ENCODE assay signal across 8 mouse cellular contexts in the genomic region with DNA sequence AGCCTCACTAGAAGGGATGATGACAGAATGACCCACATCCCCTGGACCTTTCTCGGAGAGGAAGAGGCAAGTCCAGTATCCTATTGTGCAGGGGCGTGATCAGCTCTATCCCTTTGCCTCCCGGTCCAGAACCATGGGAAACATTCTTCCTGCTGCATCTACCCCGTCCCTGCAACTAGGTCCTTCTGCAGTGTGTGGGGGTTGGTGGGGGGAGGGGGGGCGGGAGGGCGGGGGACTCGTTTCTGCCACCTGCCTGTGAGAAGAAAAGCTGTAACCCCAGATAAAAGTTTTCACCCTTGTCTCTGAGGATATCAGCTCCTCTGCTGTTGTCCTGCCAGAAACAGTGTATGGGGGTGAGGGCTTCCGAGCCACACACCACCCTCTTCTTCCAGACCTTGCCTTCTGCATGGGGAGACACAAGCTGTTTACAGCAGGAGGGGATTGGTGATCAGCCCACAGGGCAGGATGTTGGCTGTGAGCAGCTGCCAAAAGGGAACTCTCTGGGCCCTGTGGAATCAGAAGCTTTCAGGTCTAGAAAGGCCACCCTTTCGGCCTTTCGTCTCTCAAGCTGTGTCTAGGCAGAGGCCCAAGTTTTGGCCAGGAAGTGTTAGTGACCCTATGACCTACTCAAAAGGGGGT. TPM values are rescaled to one million over a fixed set of nuclear protein-coding genes. Genes with fewer than 3 reads are reported as not detected.
A peak's percentile ranks its signal among the peaks of the same experiment; 100 is the strongest.
DNase-seq lines count a peak whose midpoint lies in the region; ATAC-seq and TF ChIP-seq lines count a peak whose summit lies in the region.

No protein-coding gene starts in this region.

- intact Hi-C loops in heart, adult 2 months (cut with DNase I): loop anchor here (5.0 kb wide), 1 partner anchor 57 kb away; no protein-coding TSS in a partner anchor

- no peaks in the 10 kb centered on the region for H3K9me3 ChIP-seq in G1E (replicated peaks)
- no peaks in the 10 kb centered on the region for H3K9me3 ChIP-seq in lung, embryonic 14.5 days (ENCODE audit: low read depth, low read length)
- no peaks in the 10 kb centered on the region for H3K9me3 ChIP-seq in stomach, embryonic 14.5 days (ENCODE audit: control insufficient read depth, low read depth, low read length)

- H3K27ac ChIP-seq in heart, adult 2 months: peak overlapping the region; percentile 97
- peak overlapping the region; percentile 70 for H3K27ac ChIP-seq in lung, embryonic 14.5 days (ENCODE audit: low read depth)
- H3K27ac ChIP-seq in stomach, embryonic 14.5 days (ENCODE audit: low read length): no peak overlapping the region

- H3K36me3 ChIP-seq in G1E (replicated peaks): no peaks in the 10 kb centered on the region
- 0 out of 2 replicates have a peak, but pooled peaks cover 2% of the 10 kb centered on the region for H3K36me3 ChIP-seq in heart, adult 2 months (ENCODE audit: control insufficient read depth, insufficient read depth, low read length)
- no peaks in the 10 kb centered on the region for H3K36me3 ChIP-seq in lung, embryonic 14.5 days (ENCODE audit: insufficient read depth)
- no peaks in the 10 kb centered on the region for H3K36me3 ChIP-seq in stomach, embryonic 14.5 days (ENCODE audit: control insufficient read depth, insufficient read depth, low read length)

- peak overlapping the region; percentile 95 for H3K9ac ChIP-seq in heart, adult 2 months (ENCODE audit: low read depth, low read length)
- no peak overlapping the region for H3K9ac ChIP-seq in lung, embryonic 14.5 days
- no peak overlapping the region for H3K9ac ChIP-seq in stomach, embryonic 14.5 days (replicated peaks; ENCODE audit: low read depth, low read length)

- H3K4me2 ChIP-seq in lung, embryonic 14.5 days: peak overlapping the region; percentile 93
- H3K4me2 ChIP-seq in stomach, embryonic 14.5 days (replicated peaks; ENCODE audit: low read depth, low read length): peak overlapping the region; percentile 81

- no peak for TF ChIP-seq EP300 in heart, adult 2 months (IDR thresholded peaks at IDR 0.05; ENCODE audit: insufficient read depth, low read depth, low read length)

- whole genome bisulfite sequencing in heart, adult 2 months: 18% methylated on average over 10 of the region's 10 CpGs
- WGBS in lung, embryonic 14.5 days: 11% methylated on average over 10 of the region's 10 CpGs
- 21% methylated on average over 10 of the region's 10 CpGs for WGBS in stomach, embryonic 14.5 days

- TF ChIP-seq POLR2A in heart, adult 2 months (IDR thresholded peaks at IDR 0.05; ENCODE audit: insufficient read depth, low read depth, low read length): peak; percentile 57

- H3K27me3 ChIP-seq in G1E (ENCODE audit: insufficient read depth, low read length): peaks cover 47% of the 10 kb centered on the region
- no peaks in the 10 kb centered on the region for H3K27me3 ChIP-seq in heart, adult 2 months (ENCODE audit: control insufficient read depth, insufficient read depth, low read length)
- H3K27me3 ChIP-seq in lung, embryonic 14.5 days (ENCODE audit: insufficient read depth, low read length): no peaks in the 10 kb centered on the region
- no peaks in the 10 kb centered on the region for H3K27me3 ChIP-seq in stomach, embryonic 14.5 days (ENCODE audit: control insufficient read depth, insufficient read depth, low read length)

- H3K4me3 ChIP-seq in G1E (ENCODE audit: low read depth, low read length): peak overlapping the region; percentile 73
- peak overlapping the region; percentile 96 for H3K4me3 ChIP-seq in heart, adult 2 months
- H3K4me3 ChIP-seq in lung, embryonic 14.5 days (ENCODE audit: low read depth, low read length): peak overlapping the region; percentile 56
- peak overlapping the region; percentile 38 for H3K4me3 ChIP-seq in stomach, embryonic 14.5 days (ENCODE audit: low read depth, low read length)

- no peaks in the 10 kb centered on the region for H3K79me2 ChIP-seq in heart, adult 2 months (replicated peaks; ENCODE audit: control insufficient read depth, insufficient read depth, low read length)

- peaks cover 45% of the 10 kb centered on the region for H3K4me1 ChIP-seq in G1E (ENCODE audit: insufficient read depth, low read depth, low read length)
- peaks cover 28% of the 10 kb centered on the region for H3K4me1 ChIP-seq in heart, adult 2 months (ENCODE audit: control insufficient read depth, insufficient read depth, low read length)
- peaks cover 12% of the 10 kb centered on the region for H3K4me1 ChIP-seq in lung, embryonic 14.5 days (ENCODE audit: insufficient read depth)
- H3K4me1 ChIP-seq in stomach, embryonic 14.5 days (ENCODE audit: control insufficient read depth, insufficient read depth, low read length): peaks cover 7% of the 10 kb centered on the region; the same call in 1 of the 2 replicates

- peak; percentile 45; the same call in 1 of the 2 replicates for ATAC-seq in G1E (ENCODE audit: extremely low read depth, insufficient number of reproducible peaks, low FRiP score, poor library complexity, severe bottlenecking)
- ATAC-seq in lung, embryonic 14.5 days (ENCODE audit: insufficient read depth): peak; percentile 66; the same call in 1 of the 2 replicates
- ATAC-seq in stomach, embryonic 14.5 days (ENCODE audit: insufficient number of reproducible peaks, insufficient read depth, low FRiP score, low read depth): no peak; the same call in 1 of the 2 replicates
- ATAC-seq in activated CD4-positive, CD25-positive, alpha-beta regulatory T cell, adult 4 months: no peak

- peak; percentile 45 for DNase-seq in G1E (ENCODE audit: low spot score)
- peak; percentile 67 to 73 for DNase-seq in cerebellum, adult 18-20 months
- peak; percentile 68 to 72 for DNase-seq in heart, adult 2 months
- DNase-seq in kidney, adult 18-20 months: peak; percentile 42
- peak; percentile 68 for DNase-seq in lung, embryonic 14.5 days
- DNase-seq in adrenal gland, postnatal 25 days: no peak

- no peak for TF ChIP-seq CTCF in G1E (IDR thresholded peaks at IDR 0.05; ENCODE audit: low read depth, low read length)
- TF ChIP-seq CTCF in heart, adult 2 months (IDR thresholded peaks at IDR 0.05): peak; percentile 45
- no peak for TF ChIP-seq CTCF in lung, embryonic 14.5 days (IDR thresholded peaks at IDR 0.05; ENCODE audit: low read depth)

RNA-seq across cellular contexts. Expression of a gene that starts 10.4 kb away (rescaled TPM):
- total RNA-seq in G1E (2014; fragmentation: Nextera tagmentation): 3.1 TPM in 1 of 2 replicates, not detected in the other
- 1.2 and 2.6 TPM in 2 replicates for total RNA-seq in G1E (2017)
- polyA plus RNA-seq in G1E (2012): 0.61 and 0.91 TPM in 2 replicates
- 10 to 100 TPM; 36.7 to 38.6 TPM for total RNA-seq in heart, adult 2 months (2021)
- 39.9 and 54.4 TPM in 2 replicates for polyA plus RNA-seq in heart, adult 2 months (2012; rRNA removed)
- 48.5 TPM in 2 replicates for polyA plus RNA-seq in lung, embryonic 14.5 days (2014; fragmentation: Nextera tagmentation; extraction: Ambion mirVana)
- 15.7 and 15.8 TPM in 2 replicates for polyA plus RNA-seq in stomach, embryonic 14.5 days (2014; fragmentation: Nextera tagmentation; extraction: Ambion mirVana)
- 1 to 10 TPM in 1 of 2 experiments, under 1 TPM in 1; 0.49 to 2.5 TPM for polyA plus RNA-seq in activated CD4-positive, CD25-positive, alpha-beta regulatory T cell, adult 4 months (2017; shearing (Covaris generic))
- total RNA-seq in adrenal gland, postnatal 25 days (2021): 24.3 and 38.6 TPM in 2 replicates

RNA-seq across cellular contexts. Expression of a gene that starts 12.6 kb away (rescaled TPM):
- total RNA-seq in G1E (2014; fragmentation: Nextera tagmentation): not detected in 2 replicates
- 0.05 TPM in 1 of 2 replicates, not detected in the other for total RNA-seq in G1E (2017)
- polyA plus RNA-seq in G1E (2012): not detected in 2 replicates
- total RNA-seq in heart, adult 2 months (2021): not detected
- polyA plus RNA-seq in heart, adult 2 months (2012; rRNA removed): 0.04 TPM in 1 of 2 replicates, not detected in the other
- not detected in 2 replicates for polyA plus RNA-seq in lung, embryonic 14.5 days (2014; fragmentation: Nextera tagmentation; extraction: Ambion mirVana)
- polyA plus RNA-seq in stomach, embryonic 14.5 days (2014; fragmentation: Nextera tagmentation; extraction: Ambion mirVana): not detected in 2 replicates
- not detected for polyA plus RNA-seq in activated CD4-positive, CD25-positive, alpha-beta regulatory T cell, adult 4 months (2017; shearing (Covaris generic))
- not detected in 2 replicates for total RNA-seq in adrenal gland, postnatal 25 days (2021)

RNA-seq across cellular contexts. Expression of a gene that starts 12.9 kb away (rescaled TPM):
- total RNA-seq in G1E (2014; fragmentation: Nextera tagmentation) (14.3 and 15.2 TPM in 2 replicates), G1E (2017) (18.2 and 20.2 TPM in 2 replicates)
- 5.5 and 7.3 TPM in 2 replicates for polyA plus RNA-seq in G1E (2012)
- total RNA-seq in heart, adult 2 months (2021): 10 to 100 TPM; 24.7 to 27.8 TPM
- 7.9 and 19.0 TPM in 2 replicates for polyA plus RNA-seq in heart, adult 2 months (2012; rRNA removed)
- polyA plus RNA-seq in lung, embryonic 14.5 days (2014; fragmentation: Nextera tagmentation; extraction: Ambion mirVana): 41.2 and 43.6 TPM in 2 replicates
- polyA plus RNA-seq in stomach, embryonic 14.5 days (2014; fragmentation: Nextera tagmentation; extraction: Ambion mirVana): 30.5 and 32.0 TPM in 2 replicates
- polyA plus RNA-seq in activated CD4-positive, CD25-positive, alpha-beta regulatory T cell, adult 4 months (2017; shearing (Covaris generic)): 10 to 100 TPM; 10.2 to 11.1 TPM
- total RNA-seq in adrenal gland, postnatal 25 days (2021): 25.3 and 33.2 TPM in 2 replicates

RNA-seq across cellular contexts. Expression of a gene that starts 37.9 kb away (rescaled TPM):
- total RNA-seq in G1E (2014; fragmentation: Nextera tagmentation): 0.45 TPM in 1 of 2 replicates, not detected in the other
- 0.05 and 0.06 TPM in 2 replicates for total RNA-seq in G1E (2017)
- polyA plus RNA-seq in G1E (2012): not detected in 2 replicates
- total RNA-seq in heart, adult 2 months (2021): under 1 TPM in 1 of 2 experiments, not detected in 1; 0.05 TPM
- 0.02 and 0.06 TPM in 2 replicates for polyA plus RNA-seq in heart, adult 2 months (2012; rRNA removed)
- 0.38 and 0.41 TPM in 2 replicates for polyA plus RNA-seq in lung, embryonic 14.5 days (2014; fragmentation: Nextera tagmentation; extraction: Ambion mirVana)
- 0.21 and 0.41 TPM in 2 replicates for polyA plus RNA-seq in stomach, embryonic 14.5 days (2014; fragmentation: Nextera tagmentation; extraction: Ambion mirVana)
- polyA plus RNA-seq in activated CD4-positive, CD25-positive, alpha-beta regulatory T cell, adult 4 months (2017; shearing (Covaris generic)): under 1 TPM in 1 of 2 experiments, not detected in 1; 0.11 TPM
- 0.09 and 0.24 TPM in 2 replicates for total RNA-seq in adrenal gland, postnatal 25 days (2021)

Comparison
In these comparisons a context has a peak if more than half of its experiments do, and no peak if none do; other contexts are left out.
1. ATAC-seq: peak in G1E (single experiment) and lung, embryonic 14.5 days (single experiment); none in stomach, embryonic 14.5 days (single experiment) and activated CD4-positive, CD25-positive, alpha-beta regulatory T cell, adult 4 months (single experiment).
2. H3K4me3 ChIP-seq: peak in every context shown above with its lines; median percentile 96 in heart, adult 2 months; 73 in G1E; 56 in lung, embryonic 14.5 days; 38 in stomach, embryonic 14.5 days.